Mouse (Mus musculus): ENCODE results near the gene Palm.
"Not testable (repeated sequence)": the region's sequence is repeated elsewhere in the genome, so short reads cannot be mapped to it uniquely, and the experiment has no call there.

Gene Palm

DNA sequence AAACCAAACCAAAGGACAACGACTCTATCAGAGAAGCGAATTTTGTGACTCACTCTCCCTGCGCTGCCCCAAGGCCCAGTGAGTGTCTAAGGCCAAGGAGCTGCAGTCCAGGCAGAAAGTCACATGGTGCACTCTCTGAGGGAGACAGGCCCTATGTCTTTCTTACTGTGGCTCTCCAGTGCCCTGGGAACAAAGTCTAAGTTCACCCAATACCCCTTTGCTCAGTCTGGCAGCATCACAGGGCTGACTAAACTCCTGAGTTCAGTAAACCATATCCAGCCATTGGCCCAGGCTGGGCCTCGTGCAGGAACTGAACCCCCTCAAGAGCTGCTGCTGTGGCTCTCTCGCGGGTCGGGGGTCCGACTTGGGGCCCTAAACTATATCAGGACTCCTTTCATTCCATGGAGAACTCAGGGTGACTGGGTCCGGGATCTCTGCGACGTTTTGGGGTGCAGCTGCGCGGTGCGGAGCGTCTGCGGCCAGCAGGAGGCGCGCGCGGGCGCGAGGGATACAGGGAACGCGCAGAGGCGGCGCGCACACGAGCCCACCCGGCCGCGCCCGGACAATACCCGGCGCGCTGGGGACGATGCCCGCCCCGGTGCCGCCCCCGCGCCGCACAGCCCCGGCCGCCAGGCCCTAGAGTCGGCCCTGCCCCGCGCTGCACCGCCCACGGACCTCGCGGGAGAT lies at the start of gene Palm:
TSS of gene Palm (plus strand) at position 522 of the 687 bp plus-strand sequence.
- DNase-seq (ENCODE audit: low read depth) = peak; percentile 85

DNA sequence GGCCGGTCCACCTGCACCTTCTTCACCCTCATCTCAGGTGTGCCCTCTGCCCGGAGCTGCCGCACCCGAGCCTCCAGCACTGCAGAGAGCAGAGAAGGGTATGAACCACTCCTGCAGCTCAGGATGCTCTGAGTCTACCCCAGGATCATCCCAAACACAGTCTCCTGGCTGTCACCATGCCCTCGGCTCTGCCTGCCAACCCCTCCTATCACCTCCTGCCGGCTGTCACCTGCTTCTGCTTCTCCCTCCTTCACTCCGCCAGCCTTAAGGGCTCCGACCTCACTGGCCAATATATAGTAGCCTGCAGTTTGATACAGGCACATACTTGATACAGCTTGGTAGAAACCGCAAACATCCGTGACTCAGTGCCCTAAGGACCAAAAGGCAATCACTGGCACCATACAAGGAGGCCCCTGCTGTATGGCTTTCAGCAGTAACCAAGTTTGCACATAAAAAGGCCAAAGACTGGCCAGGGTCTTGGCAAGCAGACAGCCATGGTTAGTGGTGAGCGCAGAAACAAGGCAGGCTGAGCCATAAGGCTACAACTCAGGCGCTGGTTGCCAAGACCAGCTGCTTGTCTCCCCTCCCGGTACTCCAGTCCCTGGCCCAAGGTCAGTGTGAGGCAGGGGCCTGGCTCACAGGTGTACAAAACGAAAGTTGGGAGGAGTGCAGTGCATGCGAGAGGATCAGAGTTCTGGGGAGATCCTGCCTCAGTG lies 49.6 kb upstream of the Palm start:
- no peak for DNase-seq (ENCODE audit: low read depth)

DNA sequence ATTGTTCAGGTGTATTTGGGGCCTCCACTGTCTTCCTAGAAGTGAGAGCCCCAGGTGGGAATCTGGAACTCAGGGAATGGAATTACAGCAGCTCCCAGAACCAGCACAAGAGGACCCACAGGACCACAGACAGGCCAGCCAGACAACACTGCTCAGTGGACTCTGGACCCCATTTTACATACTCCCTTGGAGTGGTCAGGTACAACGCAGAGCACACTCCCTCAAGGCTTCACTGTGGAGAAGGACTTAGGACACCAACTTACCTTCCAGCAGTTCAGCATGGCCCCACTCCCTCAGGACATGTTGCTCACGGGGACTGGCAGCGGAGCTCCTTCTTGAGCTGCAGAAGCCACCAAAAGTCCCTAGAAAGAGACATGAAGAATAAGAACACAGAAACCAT lies 48.0 kb upstream of the Palm start:
- DNase-seq (ENCODE audit: low read depth) = no peak

DNA sequence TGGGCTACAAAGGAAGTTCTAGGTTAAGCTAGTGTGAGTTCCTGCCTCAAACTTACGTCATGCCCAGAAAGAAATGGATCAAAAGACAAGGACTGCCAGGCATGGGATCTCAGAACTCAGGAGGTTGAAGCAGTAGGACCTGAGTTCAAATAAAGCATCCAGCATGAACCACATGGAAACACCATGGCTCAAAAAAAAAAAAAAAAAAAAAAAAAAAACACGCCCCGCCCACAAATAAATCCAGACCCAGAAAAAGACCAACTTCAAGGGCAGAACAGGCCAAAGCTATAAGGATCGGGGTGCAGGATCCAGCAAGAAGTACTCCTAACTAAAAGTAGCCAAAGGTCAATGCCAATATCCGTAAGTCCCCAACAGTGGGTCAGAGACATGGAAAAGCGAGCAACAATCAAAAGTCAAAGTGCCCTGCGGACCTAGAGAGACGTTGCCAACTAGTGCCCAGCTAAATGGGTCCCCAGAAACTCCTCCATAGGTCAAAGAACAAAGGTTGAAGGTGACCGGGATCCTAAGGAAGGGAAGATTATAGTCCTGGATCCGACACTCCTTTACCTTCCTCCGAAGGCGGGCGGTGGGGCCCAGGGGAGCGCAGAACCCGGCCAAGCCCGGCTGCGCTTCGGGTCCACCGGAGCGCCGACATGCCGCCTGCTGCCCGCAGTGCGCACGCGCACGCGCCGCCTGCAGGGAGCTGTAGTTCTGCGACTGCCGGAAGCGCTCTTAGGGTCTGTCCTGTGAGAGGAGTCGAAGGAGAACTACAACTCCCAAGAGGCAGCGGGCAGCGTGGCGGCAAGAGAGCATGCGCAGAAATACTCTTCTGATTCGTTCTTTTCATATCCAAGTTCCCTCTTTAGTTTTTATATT lies 47.2 kb upstream of the Palm start, which contains the start of gene Polrmt:
TSS of gene Polrmt (minus strand) at position 684 of the 876 bp plus-strand sequence.
- peak; percentile 98 for DNase-seq (ENCODE audit: low read depth)

GRCm38 (mm10) chr10:79746774-79747151 lies 46.6 kb upstream of the Palm start:
- no peak for DNase-seq (ENCODE audit: low read depth)

DNA sequence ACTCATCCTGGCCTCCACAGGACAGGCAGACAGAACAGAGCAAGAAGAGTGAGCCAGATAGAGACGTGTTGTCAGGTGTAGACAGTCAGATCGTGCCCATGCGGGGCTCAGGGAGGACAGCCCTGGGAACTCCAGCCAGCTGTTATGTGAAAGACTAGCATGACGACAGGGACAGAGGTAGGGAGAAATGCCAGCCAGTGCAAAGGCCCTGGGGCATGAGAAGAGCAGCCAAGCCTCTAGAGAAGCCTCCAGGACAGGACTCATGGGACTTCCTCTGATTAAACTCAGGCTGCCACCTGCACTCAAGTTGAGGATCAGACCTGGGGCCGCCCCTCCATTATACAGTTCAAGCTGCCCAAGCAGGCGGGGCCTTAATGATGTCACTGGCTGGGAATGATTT lies 44.9 kb upstream of the Palm start:
- no peak for DNase-seq (ENCODE audit: low read depth)

DNA sequence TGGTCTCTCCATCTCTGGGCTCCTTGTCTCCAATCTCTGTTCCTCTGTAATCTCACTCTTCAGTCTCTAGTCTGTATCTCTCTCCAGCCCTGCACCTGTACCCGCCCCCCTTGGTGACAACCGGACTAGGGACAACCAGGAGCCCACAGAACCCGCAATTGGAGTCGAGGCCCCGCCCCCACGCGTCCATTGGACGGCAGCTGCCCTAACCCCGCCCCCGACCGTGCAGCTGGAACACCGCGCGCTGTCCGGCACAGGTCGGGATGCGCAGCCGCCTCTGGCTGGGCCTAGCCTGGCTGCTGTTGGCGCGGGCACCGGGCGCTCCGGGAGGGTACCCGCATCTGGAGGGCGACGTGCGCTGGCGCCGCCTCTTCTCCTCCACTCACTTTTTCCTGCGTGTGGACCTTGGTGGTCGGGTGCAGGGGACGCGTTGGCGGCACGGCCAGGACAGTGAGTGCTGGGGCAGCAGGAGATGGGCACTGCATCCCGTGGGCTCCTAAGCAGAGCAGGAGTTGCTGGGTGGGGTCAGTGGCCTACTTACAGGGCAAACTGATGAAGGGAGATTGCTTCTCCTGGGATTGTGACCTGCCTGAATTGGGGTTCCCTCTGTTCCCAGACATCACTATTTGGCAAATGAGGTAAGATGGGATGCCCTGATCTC lies 38.4 kb upstream of the Palm start, which contains the start of gene Fgf22:
TSS of gene Fgf22 (plus strand) at position 221 of the 661 bp plus-strand sequence.
- peak; percentile 66 for DNase-seq (ENCODE audit: low read depth)

DNA sequence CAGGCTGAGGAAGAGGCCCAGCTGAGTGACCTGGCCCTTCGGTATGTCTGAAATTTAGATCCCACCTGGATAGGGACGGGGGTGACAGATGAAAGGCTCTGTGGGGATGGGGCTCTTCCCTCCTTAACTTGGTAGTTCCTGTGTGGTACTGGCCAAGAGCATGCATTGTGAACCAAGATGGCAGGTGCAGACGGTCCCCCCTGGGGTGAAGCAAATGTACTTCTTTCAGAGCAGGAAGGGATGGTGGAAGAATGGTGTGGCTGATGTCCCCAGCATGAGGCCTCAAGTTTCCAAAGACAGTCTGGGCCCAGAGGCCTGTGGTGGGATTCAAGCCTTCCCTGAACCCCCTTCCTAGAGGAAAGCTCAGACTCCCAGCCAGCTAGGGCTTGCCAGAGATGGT lies 37.5 kb upstream of the Palm start:
- no peak for DNase-seq (ENCODE audit: low read depth)

GRCm38 (mm10) chr10:79756660-79757059 lies 36.7 kb upstream of the Palm start:
- DNase-seq (ENCODE audit: low read depth) = no peak

GRCm38 (mm10) chr10:79759675-79760074 lies 33.7 kb upstream of the Palm start:
- DNase-seq (ENCODE audit: low read depth) = not testable (repeated sequence)

- no peak for DNase-seq (ENCODE audit: low read depth)
Observed at GRCm38 (mm10) chr10:79760603-79761143, 32.7 kb upstream of the Palm start.

GRCm38 (mm10) chr10:79762875-79763274 lies 30.5 kb upstream of the Palm start:
- no peak for DNase-seq (ENCODE audit: low read depth)

DNA sequence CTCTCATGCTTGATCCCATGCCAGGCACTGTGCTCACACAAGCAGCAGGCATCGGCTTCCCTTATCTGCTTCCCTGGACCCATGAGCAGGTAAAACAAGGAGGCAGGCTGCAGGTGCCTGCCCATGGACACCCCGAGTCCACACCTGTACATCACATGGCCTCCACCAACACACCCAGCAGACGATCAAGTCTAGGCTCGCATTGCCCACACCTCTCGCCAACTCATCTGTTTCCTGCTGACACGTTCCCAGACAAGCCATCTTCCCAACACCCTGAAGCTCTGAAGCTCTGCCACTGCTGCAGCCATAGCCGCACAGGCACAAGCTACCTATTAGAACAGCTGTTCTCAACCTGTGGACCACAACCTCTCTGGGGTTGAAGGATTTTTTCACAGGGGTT lies 29.1 kb upstream of the Palm start:
- DNase-seq (ENCODE audit: low read depth) = no peak

DNA sequence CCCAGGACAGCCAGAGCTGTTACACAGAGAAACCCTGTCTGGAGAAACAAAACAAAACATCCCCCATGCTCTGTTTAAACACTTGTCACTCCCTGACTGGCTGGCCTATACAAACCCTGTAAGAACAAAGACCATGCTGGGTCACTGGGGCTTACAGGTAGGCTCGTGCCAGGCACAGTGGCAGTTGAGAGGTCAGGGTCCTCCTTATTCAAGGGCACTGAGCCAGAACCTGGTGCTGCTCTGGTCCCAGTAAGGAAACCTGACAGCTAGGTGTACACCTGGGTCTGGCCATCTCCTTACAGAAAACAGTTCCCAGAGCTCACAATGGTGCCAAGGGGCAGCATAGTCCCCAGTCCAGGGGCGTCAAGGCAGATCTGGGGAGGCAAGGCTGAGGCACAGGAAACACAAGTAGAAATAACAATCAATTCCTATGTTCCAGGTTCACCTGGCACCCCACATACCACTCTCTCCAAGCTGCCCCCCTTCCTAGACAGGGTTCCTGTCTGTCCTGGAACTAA lies 28.1 kb upstream of the Palm start:
- no peak for DNase-seq (ENCODE audit: low read depth)

DNA sequence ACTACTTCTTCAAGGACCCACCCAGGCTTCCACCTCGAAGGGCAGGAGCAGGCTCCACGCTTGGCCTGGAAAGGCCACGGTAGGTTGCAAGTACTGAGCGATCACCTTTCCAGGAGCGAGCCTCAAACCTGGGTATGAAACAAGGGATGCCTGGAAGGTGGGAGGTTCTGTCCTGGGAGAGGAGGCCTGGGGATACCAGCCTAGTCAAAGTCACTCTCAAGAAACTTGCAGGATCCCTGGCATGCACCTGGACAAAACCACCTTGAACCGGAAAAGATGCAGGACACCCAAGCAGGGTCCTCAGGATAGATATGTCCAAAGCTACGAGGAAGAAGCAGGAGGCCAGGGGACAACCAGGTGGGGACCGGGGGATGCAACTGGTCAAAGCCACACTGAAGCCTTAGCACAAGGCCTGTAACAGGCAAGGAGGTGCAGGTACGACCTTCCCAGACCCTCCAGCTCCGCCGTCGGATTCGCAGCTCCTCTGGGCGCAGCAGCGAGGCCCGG lies 27.3 kb upstream of the Palm start:
- DNase-seq (ENCODE audit: low read depth) = peak; percentile 41

DNA sequence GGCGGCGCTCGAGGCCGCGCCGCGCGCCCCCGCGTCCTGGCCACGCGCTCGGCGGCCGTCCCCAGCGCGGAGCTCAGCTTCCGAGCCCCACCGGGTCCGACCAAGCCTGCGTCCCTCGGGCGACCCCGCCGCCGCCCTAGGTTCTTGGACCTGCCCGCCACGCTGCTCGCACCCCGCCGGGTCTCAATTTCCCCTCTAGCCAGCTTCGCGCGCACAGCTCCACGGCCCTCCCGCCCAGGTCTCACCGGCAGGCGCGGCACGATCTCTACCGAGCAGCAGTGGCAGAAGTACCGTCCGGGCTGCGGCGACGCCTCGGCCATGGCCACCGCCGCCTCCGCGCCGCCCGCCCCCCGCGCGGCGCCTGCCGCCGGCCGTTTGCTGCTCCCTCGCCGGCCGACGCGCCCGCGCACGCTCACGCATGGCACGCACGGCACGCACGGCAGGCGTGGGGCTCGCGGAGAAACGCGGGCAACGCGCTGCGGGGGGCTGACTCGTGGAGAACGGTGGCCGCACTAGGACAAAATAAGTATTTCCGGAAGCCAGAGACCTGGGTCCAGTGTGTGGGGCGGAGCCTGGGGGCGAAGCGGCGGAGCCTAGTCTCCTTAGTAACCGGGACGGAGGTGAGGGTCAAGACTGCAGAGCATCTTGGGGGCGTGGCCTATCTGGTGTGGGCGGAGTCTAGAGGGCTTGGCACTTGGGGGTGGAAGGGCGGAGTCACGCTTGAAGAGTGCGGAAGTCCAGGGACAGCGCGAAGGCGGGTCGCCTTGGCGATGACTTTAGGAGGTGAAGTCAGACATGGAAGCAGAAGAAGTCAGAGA lies 26.7 kb upstream of the Palm start, which contains the start of gene Rnf126:
TSS of gene Rnf126 (minus strand) at position 445 of the 818 bp plus-strand sequence.
- DNase-seq (ENCODE audit: low read depth) = peak; percentile 100

DNA sequence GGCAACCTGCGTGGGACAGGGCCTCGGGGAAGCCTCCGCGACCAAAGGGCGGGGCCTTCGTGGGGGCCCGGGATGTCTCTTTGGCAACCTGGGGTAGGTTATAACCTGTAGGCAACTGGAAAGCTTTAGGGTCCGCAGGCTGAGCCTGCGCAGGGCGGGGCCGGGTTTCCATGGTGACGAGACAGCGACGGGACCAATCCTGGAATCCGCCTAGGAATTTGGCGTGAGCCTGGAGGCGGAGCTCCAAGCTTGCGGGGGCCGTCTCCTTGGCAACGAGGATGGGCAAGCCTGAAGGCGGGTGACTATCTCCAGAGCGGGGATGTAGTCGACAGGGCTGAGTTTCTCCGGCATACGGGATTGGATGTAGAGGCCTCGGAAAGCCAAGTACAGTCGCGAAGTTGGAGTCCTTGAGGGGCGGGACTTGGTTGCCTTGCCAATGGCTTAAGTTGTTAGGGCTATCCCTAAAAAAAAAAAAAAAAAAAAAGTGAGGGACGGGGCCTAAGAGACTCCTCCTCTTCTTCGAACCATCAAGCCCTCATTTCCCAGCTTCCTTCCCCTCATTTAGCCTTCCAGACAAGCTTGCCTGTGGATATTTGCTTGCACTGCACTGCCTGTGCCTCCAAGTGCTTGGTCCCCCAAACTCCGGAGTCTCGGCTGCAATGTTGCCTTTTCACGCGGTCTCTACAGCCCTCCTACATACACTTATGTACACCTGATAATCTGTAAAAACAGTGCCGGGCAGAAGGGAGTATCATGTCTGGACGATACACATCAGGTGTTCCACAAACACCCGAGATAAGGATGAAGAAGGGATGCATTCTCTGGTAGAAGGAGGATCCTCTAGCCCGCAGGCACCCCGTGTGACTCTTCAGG lies 25.8 kb upstream of the Palm start:
- DNase-seq (ENCODE audit: low read depth) = peak; percentile 87

DNA sequence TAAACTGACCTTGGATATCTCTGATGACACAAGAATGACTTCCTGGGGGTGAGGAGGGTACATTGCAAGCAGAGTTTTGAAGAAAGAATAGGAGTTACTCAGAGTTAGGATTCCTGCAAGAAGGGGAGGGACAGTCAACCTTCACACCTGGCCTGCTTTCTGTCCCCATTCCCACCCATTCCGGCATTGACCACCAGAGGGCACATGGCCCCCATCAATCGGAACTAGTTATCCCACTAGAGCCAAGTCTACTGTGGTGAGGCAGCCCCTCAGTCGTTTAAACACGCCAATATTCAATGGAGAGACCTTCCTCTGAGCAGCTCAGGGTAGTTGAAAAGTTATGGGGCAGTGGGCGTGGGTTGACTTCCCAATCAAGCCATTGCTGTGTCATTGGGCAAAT lies 25.0 kb upstream of the Palm start:
- DNase-seq (ENCODE audit: low read depth) = peak; percentile 74

GRCm38 (mm10) chr10:79769329-79769728 lies 24.0 kb upstream of the Palm start:
- no peak for DNase-seq (ENCODE audit: low read depth)
